Mouse (Mus musculus) common myeloid progenitor, adult 5-6 weeks (primary cell): Measurements from ENCODE around the gene Rtn3. TPM values are rescaled to one million over a fixed set of nuclear protein-coding genes. Genes with fewer than 3 reads are reported as not detected.

Experiments used
- ATAC-seq: replicated peaks from 2 replicates; pipeline ENCODE4 v1.8.0; 2016; ENCODE audit warnings: low read depth, mild to moderate bottlenecking, moderate TSS enrichment, inconsistent platforms; ENCODE audit not compliant: poor library complexity, severe bottlenecking
- total RNA-seq: library from RNA; stranded (forward); fragments of 200-1000, 187-1606 nt; gene quantifications from 2 replicates; pipeline ENCODE4 v1.2.3, GENCODE M21; 2017

The Rtn3 gene
- total RNA-seq, 1 experiment from 2014 or later, result 85.6 TPM

- ATAC-seq, result no peak
Observed at GRCm38 (mm10) chr19:7491960-7492359, 8.9 kb upstream of the Rtn3 start.

- ATAC-seq, result 0 out of 2 replicates have a peak, but pooled peaks have one; percentile 27
Observed at GRCm38 (mm10) chr19:7487680-7488079, 4.6 kb upstream of the Rtn3 start.

GRCm38 (mm10) chr19:7484076-7484475 is 995 bp upstream of the Rtn3 start:
- ATAC-seq, result no peak

GRCm38 (mm10) chr19:7483512-7483882 is 416 bp upstream of the Rtn3 start:
- ATAC-seq, result peak; percentile 48

GRCm38 (mm10) chr19:7482266-7482598 is 849 bp downstream of the Rtn3 start:
- ATAC-seq, result no peak

GRCm38 (mm10) chr19:7481541-7482265 is 1.4 kb downstream of the Rtn3 start:
- ATAC-seq, result no peak

- ATAC-seq, result no peak
Observed at GRCm38 (mm10) chr19:7479751-7480248, 3.3 kb downstream of the Rtn3 start.

- ATAC-seq, result no peak
Observed at GRCm38 (mm10) chr19:7470643-7471042, 12.4 kb downstream of the Rtn3 start.

GRCm38 (mm10) chr19:7467915-7468314 is 15.2 kb downstream of the Rtn3 start:
- ATAC-seq, result no peak

GRCm38 (mm10) chr19:7459370-7459769 is 23.7 kb downstream of the Rtn3 start:
- no peak for ATAC-seq

GRCm38 (mm10) chr19:7458901-7459300 is 24.2 kb downstream of the Rtn3 start:
- ATAC-seq, result no peak

GRCm38 (mm10) chr19:7456803-7457202 is 26.3 kb downstream of the Rtn3 start:
- ATAC-seq, result no peak

GRCm38 (mm10) chr19:7445596-7445995 is 37.5 kb downstream of the Rtn3 start:
- ATAC-seq, result no peak

GRCm38 (mm10) chr19:7445105-7445504 is 38.0 kb downstream of the Rtn3 start:
- no peak for ATAC-seq

- ATAC-seq, result peak; percentile 72
Observed at GRCm38 (mm10) chr19:7441493-7441892, 41.6 kb downstream of the Rtn3 start.

GRCm38 (mm10) chr19:7438295-7438694 is 44.8 kb downstream of the Rtn3 start:
- ATAC-seq, result no peak

- ATAC-seq, result peak; percentile 82
Observed at GRCm38 (mm10) chr19:7436061-7436970, 46.8 kb downstream of the Rtn3 start.

GRCm38 (mm10) chr19:7434887-7435286 is 48.2 kb downstream of the Rtn3 start:
- ATAC-seq, result no peak

- ATAC-seq, result no peak
Observed at GRCm38 (mm10) chr19:7425398-7425775, 57.7 kb downstream of the Rtn3 start.

GRCm38 (mm10) chr19:7424590-7425397 is 58.3 kb downstream of the Rtn3 start:
- no peak for ATAC-seq
